Mouse (Mus musculus): ENCODE data around the gene Oscp1. TPM values are rescaled to one million over a fixed set of nuclear protein-coding genes. Genes with fewer than 3 reads are reported as not detected.
A peak's percentile ranks its signal among the peaks of the same experiment; 100 is the strongest.

The Oscp1 gene
- total and polyA plus RNA-seq, 3 experiments = 3.9 to 6.7 (median 5.0) TPM

- Histone ChIP-seq H3K27ac (ENCODE audit: insufficient read depth, low read depth) (no peak overlapping the region), H3K4me1 (ENCODE audit: control insufficient read depth in 1 of 2, insufficient read depth in 2 of 2) (peaks cover 20 to 64% of the 10 kb centered on the region in 2 experiments), H3K36me3 (replicated peaks in 1 of 2; ENCODE audit: control insufficient read depth in 1 of 2, insufficient read depth in 1 of 2, low read length in 1 of 2) (peaks cover 14 to 39% of the 10 kb centered on the region in 2 experiments), H3K4me2 (ENCODE audit: insufficient read depth, low read depth, poor library complexity, severe bottlenecking) (no peak overlapping the region), H3K4me3 (replicated peaks in 1 of 3; ENCODE audit: low read depth in 2 of 3, low read length in 2 of 3, poor library complexity in 1 of 3) (no peak overlapping the region), H3K27me3 (replicated peaks) (no peaks in the 10 kb centered on the region), H3K79me2 (replicated peaks; ENCODE audit: control insufficient read depth, extremely low read depth, insufficient read depth, poor library complexity, severe bottlenecking) (peaks cover 27% of the 10 kb centered on the region), H3K9me3 (replicated peaks; ENCODE audit: low read length) (no peaks in the 10 kb centered on the region), H3K9ac (ENCODE audit: insufficient read depth, low read depth) (no peak overlapping the region)
- no peak for DNase-seq (ENCODE audit: extremely low read depth)
- TF ChIP-seq E2F4 (IDR thresholded peaks at IDR 0.05; ENCODE audit: insufficient replicate concordance, low read depth, low read length) = no peak
- no peak for TF ChIP-seq EP300 (IDR thresholded peaks at IDR 0.05; ENCODE audit: low read length)
- TF ChIP-seq ZNF384 (IDR thresholded peaks at IDR 0.05; ENCODE audit: low read depth, low read length) = no peak
- no peak for TF ChIP-seq ETS1 (conservative IDR thresholded peaks at IDR 0.05; ENCODE audit: low read depth, low read length)
- TF ChIP-seq JUND (conservative IDR thresholded peaks at IDR 0.05; ENCODE audit: low read depth, low read length) = no peak
- TF ChIP-seq POLR2AphosphoS2 (IDR thresholded peaks at IDR 0.05; ENCODE audit: low read depth, low read length) = no peak
- TF ChIP-seq UBTF (IDR thresholded peaks at IDR 0.05; ENCODE audit: low read depth, low read length) = no peak
- no peak for TF ChIP-seq RAD21 (IDR thresholded peaks at IDR 0.05; ENCODE audit: low read depth, low read length)
- TF ChIP-seq MAFK (IDR thresholded peaks at IDR 0.05; ENCODE audit: insufficient replicate concordance, low read length) = no peak
- TF ChIP-seq MYC (IDR thresholded peaks at IDR 0.05; ENCODE audit: low read depth, low read length) = no peak
- TF ChIP-seq MAX (IDR thresholded peaks at IDR 0.05; ENCODE audit: low read length) = no peak
- TF ChIP-seq POLR2A (IDR thresholded peaks at IDR 0.05; ENCODE audit: low read depth, low read length) = no peak
- no peak for TF ChIP-seq NRF1 (IDR thresholded peaks at IDR 0.05; ENCODE audit: low read depth, low read length)
- TF ChIP-seq NELFE (IDR thresholded peaks at IDR 0.05; ENCODE audit: low read depth, low read length) = no peak
- in situ Hi-C loops (cut with MboI; ENCODE audit: low pct_ligation_motif_present, low pct_unique_long_range_greater_than_20kb, low sequenced_read_pairs) (no loop called here), dilution Hi-C loops (cut with MboI; ENCODE audit: extremely low pct_ligation_motif_present, extremely low pct_unique_long_range_greater_than_20kb, low sequenced_read_pairs) (no loop called here)
Observed at GRCm38 (mm10) chr4:126100764-126101163, 42.4 kb downstream of the Oscp1 start.

GRCm38 (mm10) chr4:126102061-126102841, 43.9 kb downstream of the Oscp1 start:
- H3K79me2 ChIP-seq (replicated peaks; ENCODE audit: control insufficient read depth, extremely low read depth, insufficient read depth, poor library complexity, severe bottlenecking) = peaks cover 38% of the 10 kb centered on the region
- peak overlapping the region; percentile 76 for H3K9ac ChIP-seq (ENCODE audit: insufficient read depth, low read depth)
- in situ Hi-C loops (cut with MboI; ENCODE audit: low pct_ligation_motif_present, low pct_unique_long_range_greater_than_20kb, low sequenced_read_pairs) = no loop called here
- no peaks in the 10 kb centered on the region for H3K9me3 ChIP-seq (replicated peaks; ENCODE audit: low read length)
- peaks cover 14 to 46% of the 10 kb centered on the region in 2 experiments for H3K36me3 ChIP-seq (replicated peaks in 1 of 2; ENCODE audit: control insufficient read depth in 1 of 2, insufficient read depth in 1 of 2, low read length in 1 of 2)
- dilution Hi-C loops (cut with MboI; ENCODE audit: extremely low pct_ligation_motif_present, extremely low pct_unique_long_range_greater_than_20kb, low sequenced_read_pairs) = no loop called here
- peak overlapping the region; percentile 98 for H3K27ac ChIP-seq (ENCODE audit: insufficient read depth, low read depth)
- TF ChIP-seq CHD1 (IDR thresholded peaks at IDR 0.05; ENCODE audit: low read depth, low read length) (no peak), MAX (IDR thresholded peaks at IDR 0.05; ENCODE audit: low read length) (0 out of 2 replicates have a peak, but pooled peaks have one; percentile 56), ZC3H11A (IDR thresholded peaks at IDR 0.05; ENCODE audit: low read depth, low read length) (no peak), MYC (IDR thresholded peaks at IDR 0.05; ENCODE audit: low read depth, low read length) (no peak), USF2 (conservative IDR thresholded peaks at IDR 0.05; ENCODE audit: low read depth, low read length) (peak; percentile 70), CHD2 (IDR thresholded peaks at IDR 0.05; ENCODE audit: low read length) (no peak), ETS1 (conservative IDR thresholded peaks at IDR 0.05; ENCODE audit: low read depth, low read length) (peak; percentile 12; the same call in 1 of the 2 replicates), SMC3 (IDR thresholded peaks at IDR 0.05; ENCODE audit: low read depth, low read length) (no peak), RAD21 (IDR thresholded peaks at IDR 0.05; ENCODE audit: low read depth, low read length) (no peak), ZNF384 (IDR thresholded peaks at IDR 0.05; ENCODE audit: low read depth, low read length) (0 out of 2 replicates have a peak, but pooled peaks have one; percentile 7), GABPA (IDR thresholded peaks at IDR 0.05; ENCODE audit: insufficient replicate concordance, low read depth, low read length) (no peak), USF1 (IDR thresholded peaks at IDR 0.05; ENCODE audit: low read depth, low read length) (peak; percentile 83), IRF4 (IDR thresholded peaks at IDR 0.05; ENCODE audit: low read depth, low read length) (peak; percentile 36; the same call in 1 of the 2 replicates), E2F4 (IDR thresholded peaks at IDR 0.05; ENCODE audit: insufficient replicate concordance, low read depth, low read length) (no peak), BHLHE40 (IDR thresholded peaks at IDR 0.05; ENCODE audit: low read depth, low read length) (peak; percentile 94)
- H3K27me3 ChIP-seq (replicated peaks) = no peaks in the 10 kb centered on the region
- peaks cover 27 to 77% of the 10 kb centered on the region in 2 experiments for H3K4me1 ChIP-seq (ENCODE audit: control insufficient read depth in 1 of 2, insufficient read depth in 2 of 2)
- DNase-seq (ENCODE audit: extremely low read depth) = peak; percentile 50
- H3K4me2 ChIP-seq (ENCODE audit: insufficient read depth, low read depth, poor library complexity, severe bottlenecking) = peak overlapping the region; percentile 91
- H3K4me3 ChIP-seq (replicated peaks in 1 of 3; ENCODE audit: low read depth in 2 of 3, low read length in 2 of 3, poor library complexity in 1 of 3) = peak overlapping the region in 1 of 3 experiments; percentile 74
